Mouse (Mus musculus) small intestine, adult 2 months (tissue): Measurements from ENCODE around the gene Lcn12. TPM values are rescaled to one million over a fixed set of nuclear protein-coding genes. Genes with fewer than 3 reads are reported as not detected.
A peak's percentile ranks its signal among the peaks of the same experiment; 100 is the strongest.

Experiments
- H3K27ac ChIP-seq: fragments of 200-500 bp; 2 replicates; pipeline ENCODE4 v1.5.1; 2012; ENCODE audit warnings: low read depth, low read length, control low read depth, inconsistent platforms; ENCODE audit not compliant: insufficient read depth
- H3K27me3 ChIP-seq: fragments of 200-500 bp; 2 replicates; pipeline ENCODE4 v1.6.1; 2012; ENCODE audit warnings: mild to moderate bottlenecking, moderate library complexity, low read length, inconsistent platforms; ENCODE audit not compliant: control insufficient read depth, insufficient read depth
- H3K36me3 ChIP-seq: fragments of 200-500 bp; 2 replicates; pipeline ENCODE4 v1.6.1; 2012; ENCODE audit warnings: mild to moderate bottlenecking, low read length, control low read depth, inconsistent platforms; ENCODE audit not compliant: control insufficient read depth, insufficient read depth
- H3K4me1 ChIP-seq: fragments of 200-500 bp; 2 replicates; pipeline ENCODE4 v1.6.1; 2012; ENCODE audit warnings: low read length, inconsistent platforms, mixed read lengths; ENCODE audit not compliant: control insufficient read depth, insufficient read depth, insufficient read length
- H3K4me3 ChIP-seq: fragments of 200-500 bp; 2 replicates; pipeline ENCODE4 v1.5.1; 2012; ENCODE audit warnings: low read depth, mild to moderate bottlenecking, control low read depth, inconsistent platforms, low read length, moderate library complexity
- CTCF ChIP-seq: fragments of 200-500 bp; IDR thresholded peaks from 2 replicates; pipeline ENCODE4 v1.5.1; 2012; ENCODE audit warnings: low read depth, mild to moderate bottlenecking, control low read depth, inconsistent platforms, low read length, moderate library complexity, mixed read lengths; ENCODE audit not compliant: insufficient replicate concordance, insufficient read length; ENCODE audit errors: extremely low read depth
- POLR2A ChIP-seq: fragments of 200-500 bp; IDR thresholded peaks from 2 replicates; pipeline ENCODE4 v1.6.1; 2012; ENCODE audit warnings: low read depth, mild to moderate bottlenecking, control low read depth, inconsistent platforms, low read length, moderate library complexity
- WGBS: fragments of 180-500 bp; shearing (Covaris S2); methylation state at CpG from one replicate; pipeline ENCODE4 v1.1.7; 2018; 5-methylcytosine and 5-hydroxymethylcytosine counted together
- polyA plus RNA-seq: library from polyadenylated mRNA; depleted of rRNA; stranded (reverse); fragments of >200 nt; gene quantifications from 2 replicates; pipeline ENCODE4 v1.2.3, GENCODE M21; 2012

The Lcn12 gene
- polyA plus RNA-seq, 1 experiment: not detected

DNA sequence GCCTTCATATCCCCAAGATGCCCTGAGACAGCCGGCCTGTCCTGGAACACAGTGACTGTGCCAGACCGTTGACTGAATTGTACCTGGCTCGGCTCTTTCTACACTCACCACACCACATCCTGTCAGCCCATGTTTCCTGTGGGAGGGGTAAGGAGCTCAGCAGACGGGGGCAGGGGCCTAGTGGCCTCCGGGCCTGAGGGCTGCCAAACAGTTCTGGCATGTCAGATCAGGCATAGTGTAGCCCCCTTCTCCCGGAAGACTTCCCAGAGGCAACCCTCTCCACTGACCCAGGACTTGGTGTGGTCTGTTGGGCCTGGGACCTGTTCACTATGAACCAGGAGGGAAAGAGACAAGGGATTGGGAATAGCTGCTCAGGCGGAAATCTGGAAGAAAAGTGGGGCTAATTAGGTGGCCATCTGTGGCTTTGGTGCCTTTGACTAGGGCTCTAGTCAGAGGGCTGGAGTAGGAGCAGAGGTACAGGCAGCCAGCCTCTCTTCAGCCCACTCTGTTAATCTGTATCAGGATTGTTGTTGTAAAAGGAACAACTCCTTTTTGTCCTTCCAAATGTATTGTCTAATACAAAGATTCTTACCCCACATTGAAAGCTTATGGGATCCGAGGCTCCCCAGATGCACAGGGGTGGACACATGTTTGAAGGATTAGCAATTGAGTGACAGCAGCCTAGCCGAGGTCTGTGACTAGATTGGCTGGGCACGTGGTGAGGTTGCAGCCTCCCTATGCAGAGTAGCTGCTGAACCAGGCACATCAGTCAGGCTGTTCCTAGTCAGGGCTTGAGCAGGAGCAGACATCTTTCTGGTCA lies 27.7 kb downstream of the Lcn12 start:
- Histone ChIP-seq H3K36me3 (no peaks in the 10 kb centered on the region), H3K4me3 (no peak overlapping the region), H3K27ac (peak overlapping the region; percentile 70), H3K27me3 (no peaks in the 10 kb centered on the region), H3K4me1 (peaks cover 6% of the 10 kb centered on the region)
- TF ChIP-seq CTCF (no peak), POLR2A (no peak)
- WGBS: 64% methylated on average over 10 of the region's 10 CpGs

DNA sequence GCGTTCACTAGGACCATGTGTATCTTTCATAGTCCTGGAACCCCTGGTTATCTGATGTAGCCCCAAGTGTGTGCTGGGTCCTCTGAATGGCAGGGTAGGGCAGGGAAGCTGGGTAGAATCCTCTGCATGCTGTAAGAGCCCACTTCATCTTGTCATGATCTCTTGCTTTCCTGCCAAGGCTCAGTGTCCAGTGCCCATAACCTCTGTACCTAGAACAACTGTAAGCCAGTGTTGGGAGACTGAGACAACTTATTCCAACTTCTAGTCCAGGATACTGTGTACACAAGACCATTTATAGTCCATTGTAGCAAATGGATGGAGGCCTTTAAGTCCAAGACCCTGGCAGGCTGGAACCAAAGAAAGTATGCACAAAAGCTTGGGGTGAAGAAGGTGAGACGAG lies 28.5 kb downstream of the Lcn12 start:
- no peaks in the 10 kb centered on the region for H3K27me3 ChIP-seq
- H3K4me3 ChIP-seq: no peak overlapping the region
- WGBS: 70% methylated on average over 2 of the region's 2 CpGs
- peak overlapping the region; percentile 70 for H3K27ac ChIP-seq
- H3K4me1 ChIP-seq: peaks cover 6% of the 10 kb centered on the region
- no peaks in the 10 kb centered on the region for H3K36me3 ChIP-seq
- no peak for TF ChIP-seq POLR2A
- no peak for TF ChIP-seq CTCF

DNA sequence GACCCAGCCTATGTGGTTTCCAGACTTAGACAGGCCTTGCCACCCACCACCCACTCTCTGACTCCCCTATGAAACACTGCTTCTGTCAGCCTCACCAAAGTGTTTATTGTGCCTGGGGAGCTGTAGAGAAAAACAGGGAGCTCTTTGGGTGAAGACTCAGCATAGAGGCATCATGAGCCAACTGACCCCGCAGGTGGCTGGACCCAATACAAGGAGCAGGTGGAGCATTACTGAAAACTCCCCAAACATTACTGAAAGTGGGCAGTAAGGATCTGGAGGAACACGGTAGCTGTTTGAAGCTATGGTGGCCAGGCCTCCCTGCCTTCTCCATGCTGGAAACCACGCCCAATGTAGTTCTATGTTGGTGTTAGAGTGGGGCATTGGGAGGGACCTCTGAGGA lies 30.1 kb downstream of the Lcn12 start:
- H3K4me1 ChIP-seq: peaks cover 15% of the 10 kb centered on the region
- TF ChIP-seq POLR2A (no peak), CTCF (no peak)
- H3K36me3 ChIP-seq: 0 out of 2 replicates have a peak, but pooled peaks cover 2% of the 10 kb centered on the region
- 86% methylated on average over 3 of the region's 3 CpGs for WGBS
- H3K27ac ChIP-seq: no peak overlapping the region
- H3K4me3 ChIP-seq: no peak overlapping the region
- no peaks in the 10 kb centered on the region for H3K27me3 ChIP-seq

DNA sequence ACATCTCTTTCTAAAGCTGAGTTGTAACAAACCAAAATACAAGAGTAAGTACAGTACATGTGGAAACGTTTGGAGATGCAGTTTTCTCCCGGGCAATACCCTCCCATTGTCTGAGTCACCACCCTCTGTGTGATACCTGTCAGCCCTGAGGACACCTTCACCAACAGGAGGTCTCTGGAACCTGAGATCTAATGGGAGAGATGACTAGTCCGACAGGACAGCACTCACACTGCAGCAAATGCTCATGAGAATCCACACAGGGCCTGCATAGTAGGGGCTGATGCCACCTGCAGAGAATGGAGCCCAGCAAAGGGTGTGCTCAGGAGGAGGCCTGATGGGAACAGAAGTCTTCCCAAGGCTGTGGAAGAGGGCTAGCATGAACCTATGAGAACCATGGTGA lies 32.3 kb downstream of the Lcn12 start:
- no peaks in the 10 kb centered on the region for H3K27me3 ChIP-seq
- 14% methylated on average over 3 of the region's 3 CpGs for WGBS
- no peak for TF ChIP-seq CTCF
- no peak for TF ChIP-seq POLR2A
- peak overlapping the region; percentile 79 for H3K27ac ChIP-seq
- H3K4me1 ChIP-seq: peaks cover 23% of the 10 kb centered on the region
- H3K4me3 ChIP-seq: no peak overlapping the region
- H3K36me3 ChIP-seq: 0 out of 2 replicates have a peak, but pooled peaks cover 2% of the 10 kb centered on the region

DNA sequence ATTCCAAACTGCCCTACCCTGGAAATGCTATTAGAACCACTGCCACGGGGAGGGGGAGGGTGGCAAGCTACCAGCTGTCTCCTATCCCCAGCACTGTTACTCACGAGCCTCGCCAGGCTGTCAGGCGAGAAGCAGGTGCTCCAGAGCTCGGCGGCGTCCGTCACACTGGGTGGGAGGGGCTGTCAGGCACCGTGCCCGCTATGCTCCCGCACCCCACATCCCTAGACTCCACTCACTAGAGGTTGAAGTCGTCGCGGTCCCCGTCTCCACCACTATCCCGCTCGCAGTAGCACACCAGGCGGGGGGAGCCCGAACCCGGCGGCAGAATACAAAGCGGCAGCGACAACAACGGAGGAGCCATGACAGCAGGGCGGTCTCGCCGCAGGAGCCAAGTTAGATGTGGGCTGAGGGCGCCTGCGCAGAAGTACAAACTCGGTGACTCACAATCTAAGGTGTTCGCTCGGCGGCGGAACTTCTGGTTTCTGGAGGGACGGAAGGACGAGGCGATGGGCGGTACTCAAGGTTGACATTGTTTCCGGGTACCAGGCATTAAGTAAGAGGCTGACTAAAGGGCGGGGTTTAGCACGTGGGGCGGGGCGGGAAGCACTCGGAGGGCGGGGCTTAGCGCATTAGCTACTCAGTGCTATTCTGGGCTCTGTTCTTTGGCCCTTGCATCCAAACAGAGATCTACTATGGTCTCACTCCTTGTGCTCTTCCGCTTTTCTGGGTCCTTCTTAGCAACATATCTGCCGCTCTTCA lies 33.0 kb downstream of the Lcn12 start, which contains the start of gene Paxx:
Gene Paxx (minus strand): TSS at position 544 of the 759 bp plus-strand sequence.
- H3K36me3 ChIP-seq: 0 out of 2 replicates have a peak, but pooled peaks cover 2% of the 10 kb centered on the region
- H3K4me3 ChIP-seq: peak within 1 kb of the TSS; percentile 79
- TF ChIP-seq POLR2A (peak; percentile 87), CTCF (no peak)
- peaks cover 26% of the 10 kb centered on the region for H3K4me1 ChIP-seq
- H3K27ac ChIP-seq: peak within 1 kb of the TSS; percentile 91
- H3K27me3 ChIP-seq: no peaks in the 10 kb centered on the region
- WGBS: under 1% methylated on average over 48 of the region's 48 CpGs

DNA sequence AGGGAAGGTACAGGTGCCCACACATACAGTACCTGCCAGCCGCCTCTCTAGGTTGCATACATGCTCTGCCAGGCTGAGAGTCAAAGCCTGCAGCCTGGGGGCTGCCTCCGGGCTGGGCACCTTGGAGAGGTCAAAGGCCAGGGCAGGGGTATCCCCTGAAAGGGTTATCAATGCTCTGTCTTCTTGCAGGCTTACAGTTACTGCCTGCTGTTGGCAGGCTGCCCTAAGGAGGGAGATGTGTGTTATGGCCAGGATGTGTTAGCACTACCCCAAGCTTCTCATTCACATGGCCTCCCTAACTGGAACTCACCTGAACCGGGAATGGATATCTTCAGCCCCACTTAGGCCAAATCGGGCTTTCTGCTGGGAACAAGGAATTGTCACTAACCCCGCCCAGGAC lies 33.6 kb downstream of the Lcn12 start:
- Histone ChIP-seq H3K4me1 (peaks cover 26% of the 10 kb centered on the region), H3K4me3 (peak overlapping the region; percentile 79), H3K27me3 (no peaks in the 10 kb centered on the region), H3K36me3 (0 out of 2 replicates have a peak, but pooled peaks cover 2% of the 10 kb centered on the region), H3K27ac (peak overlapping the region; percentile 91)
- 14% methylated on average over 5 of the region's 5 CpGs for WGBS
- no peak for TF ChIP-seq CTCF
- no peak for TF ChIP-seq POLR2A

DNA sequence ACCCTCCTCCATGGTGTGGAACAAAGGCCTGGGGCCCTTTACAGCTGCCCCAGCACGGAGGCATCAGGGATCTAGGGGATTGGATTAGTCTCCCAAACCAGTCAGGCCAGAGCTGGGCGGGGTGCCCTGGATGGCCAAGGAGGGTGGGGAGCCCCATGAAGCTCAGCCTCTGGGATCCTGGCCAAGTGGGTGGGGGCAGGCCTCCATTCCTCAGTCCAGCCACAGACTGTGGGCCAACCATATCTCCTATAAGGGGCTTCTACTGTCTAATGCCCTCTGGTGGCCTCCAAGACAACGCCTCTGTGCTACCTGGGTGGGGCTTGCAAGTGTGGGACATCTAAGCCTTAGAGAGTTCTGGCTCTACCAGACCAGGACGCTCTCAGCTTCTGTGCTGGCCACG lies 34.8 kb downstream of the Lcn12 start:
- no peak overlapping the region for H3K27ac ChIP-seq
- H3K4me1 ChIP-seq: peaks cover 26% of the 10 kb centered on the region
- no peak overlapping the region for H3K4me3 ChIP-seq
- 48% methylated on average over 5 of the region's 5 CpGs for WGBS
- H3K27me3 ChIP-seq: no peaks in the 10 kb centered on the region
- 0 out of 2 replicates have a peak, but pooled peaks cover 2% of the 10 kb centered on the region for H3K36me3 ChIP-seq
- no peak for TF ChIP-seq POLR2A
- TF ChIP-seq CTCF: no peak
